Mouse (Mus musculus): Measurements from ENCODE around the gene 1810009A15Rik. TPM values are rescaled to one million over a fixed set of nuclear protein-coding genes. Genes with fewer than 3 reads are reported as not detected.

Gene 1810009A15Rik
- polyA plus RNA-seq, 1 experiment from 2014 or later = 44.3 TPM

DNA sequence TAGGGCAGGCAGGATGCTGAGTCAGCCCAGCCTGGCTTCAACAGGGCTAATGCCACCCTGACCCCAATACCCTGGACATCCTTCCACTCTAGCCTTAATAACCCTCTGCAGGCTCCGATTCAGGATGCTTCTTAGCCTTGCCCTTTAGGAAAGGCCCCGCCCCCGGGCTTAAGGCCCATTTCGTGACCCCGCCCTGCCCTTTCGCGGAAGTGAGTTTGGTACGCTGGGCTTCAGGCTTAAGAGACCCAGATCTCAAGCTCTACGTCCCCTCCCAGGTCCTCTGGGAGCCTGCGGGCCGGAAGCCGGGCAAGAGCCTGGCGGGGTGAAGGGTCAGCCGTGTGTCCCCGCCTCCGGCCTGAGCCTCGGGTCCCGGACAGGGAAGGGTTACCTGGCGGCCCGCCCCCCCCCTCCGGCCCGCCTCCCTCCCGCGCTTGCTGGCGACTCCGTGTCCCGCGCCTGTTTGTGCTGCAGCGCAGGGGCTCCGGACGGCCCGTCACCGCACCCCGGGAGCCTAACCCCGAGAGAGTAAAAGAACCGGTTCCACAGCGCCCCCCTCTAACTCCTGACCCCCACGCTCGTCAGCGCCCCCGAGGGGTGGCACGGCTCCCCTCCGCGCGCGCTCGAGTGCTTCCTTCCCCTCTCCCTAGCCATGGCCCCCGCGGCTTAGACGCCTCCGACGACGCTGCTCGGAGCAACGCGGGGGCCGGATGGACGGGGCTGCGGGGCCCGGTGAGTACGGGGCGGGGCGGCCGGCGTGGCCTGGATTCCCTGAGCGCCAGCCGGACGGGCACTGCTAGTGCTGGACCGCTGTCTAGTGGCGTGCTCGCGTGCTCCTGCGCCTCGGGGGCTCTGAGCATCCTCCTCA lies 40.8 kb downstream of the 1810009A15Rik start, which contains the start of the genes Rom1 and Eml3:
Gene Rom1, minus strand, starts transcription at position 133 of the 865 bp plus-strand sequence.
Gene Eml3, plus strand, starts transcription at position 329 of the 865 bp plus-strand sequence.
- peak within 1 kb of the TSS; percentile 57 for H3K4me3 ChIP-seq (ENCODE audit: low read length)
- H3K27ac ChIP-seq (ENCODE audit: low read depth, low read length) = peak within 1 kb of the TSS; percentile 55; the same call in 1 of the 2 replicates
- 0 out of 2 replicates have a peak, but pooled peaks cover 2% of the 10 kb centered on the region for H3K27me3 ChIP-seq (replicated peaks; ENCODE audit: control insufficient read depth, insufficient read depth, low read length)
- H3K4me1 ChIP-seq (ENCODE audit: control insufficient read depth, insufficient read depth, low read depth, low read length) = peaks cover 8% of the 10 kb centered on the region
- H3K4me2 ChIP-seq (ENCODE audit: low read length) = peak within 1 kb of the TSS; percentile 72
- peak within 1 kb of the TSS; percentile 73 for H3K9ac ChIP-seq (ENCODE audit: low read depth, low read length)
- WGBS = under 1% methylated on average over 66 of the region's 74 CpGs
- no peaks in the 10 kb centered on the region for H3K9me3 ChIP-seq (ENCODE audit: control insufficient read depth, low read length)
- peak; percentile 59 for ATAC-seq
- peaks cover 14% of the 10 kb centered on the region for H3K36me3 ChIP-seq (ENCODE audit: control insufficient read depth, insufficient read depth, low read length)

DNA sequence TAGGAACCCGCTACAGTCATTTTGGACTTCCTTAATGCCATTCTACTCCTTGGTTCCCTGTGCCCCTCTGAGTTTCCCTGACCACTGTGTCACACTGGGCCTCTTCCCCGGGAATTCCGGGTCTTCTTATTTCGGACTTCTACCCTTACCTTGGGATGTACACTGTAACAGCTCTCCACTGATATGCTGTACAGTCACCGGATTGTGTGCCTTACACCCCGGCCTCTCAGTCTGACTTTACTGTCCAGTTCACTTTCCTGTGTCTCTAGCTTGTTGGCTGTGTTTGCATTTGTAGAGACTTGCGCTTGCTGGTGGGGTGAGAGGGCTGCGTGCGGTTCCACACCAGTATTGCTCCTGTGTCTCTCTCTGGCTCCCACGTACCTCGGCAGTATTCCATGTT lies 41.5 kb downstream of the 1810009A15Rik start:
- 0 out of 2 replicates have a peak, but pooled peaks cover 2% of the 10 kb centered on the region for H3K27me3 ChIP-seq (replicated peaks; ENCODE audit: control insufficient read depth, insufficient read depth, low read length)
- peaks cover 8% of the 10 kb centered on the region for H3K4me1 ChIP-seq (ENCODE audit: control insufficient read depth, insufficient read depth, low read depth, low read length)
- peak overlapping the region; percentile 73 for H3K9ac ChIP-seq (ENCODE audit: low read depth, low read length)
- no peaks in the 10 kb centered on the region for H3K9me3 ChIP-seq (ENCODE audit: control insufficient read depth, low read length)
- H3K27ac ChIP-seq (ENCODE audit: low read depth, low read length) = no peak overlapping the region
- WGBS = 17% methylated on average over 11 of the region's 11 CpGs
- H3K4me3 ChIP-seq (ENCODE audit: low read length) = peak overlapping the region; percentile 57
- H3K4me2 ChIP-seq (ENCODE audit: low read length) = peak overlapping the region; percentile 72
- peaks cover 14% of the 10 kb centered on the region for H3K36me3 ChIP-seq (ENCODE audit: control insufficient read depth, insufficient read depth, low read length)
- no peak for ATAC-seq

DNA sequence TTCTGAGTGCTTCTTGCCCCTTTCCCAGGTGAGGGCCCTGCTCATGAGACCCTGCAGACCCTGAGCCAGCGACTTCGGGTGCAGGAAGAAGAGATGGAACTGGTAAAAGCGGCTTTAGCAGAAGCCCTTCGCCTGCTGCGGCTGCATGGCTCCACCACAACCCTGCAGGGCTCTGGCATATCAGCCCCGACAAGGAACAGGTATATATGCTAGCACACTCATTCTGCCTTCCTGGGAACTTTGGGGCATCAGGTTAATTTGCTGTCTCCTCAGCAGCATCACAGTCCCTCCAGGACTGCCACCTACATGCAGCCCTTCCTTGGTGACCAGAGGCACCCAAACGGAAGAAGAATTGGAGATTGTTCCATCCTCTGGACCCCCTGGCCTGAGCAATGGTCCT lies 42.1 kb downstream of the 1810009A15Rik start:
- Histone ChIP-seq H3K4me3 (ENCODE audit: low read length) (no peak overlapping the region), H3K27me3 (replicated peaks; ENCODE audit: control insufficient read depth, insufficient read depth, low read length) (0 out of 2 replicates have a peak, but pooled peaks cover 2% of the 10 kb centered on the region), H3K36me3 (ENCODE audit: control insufficient read depth, insufficient read depth, low read length) (peaks cover 11% of the 10 kb centered on the region), H3K4me1 (ENCODE audit: control insufficient read depth, insufficient read depth, low read depth, low read length) (peaks cover 8% of the 10 kb centered on the region), H3K4me2 (ENCODE audit: low read length) (no peak overlapping the region; the same call in 1 of the 2 replicates), H3K9ac (ENCODE audit: low read depth, low read length) (no peak overlapping the region), H3K9me3 (ENCODE audit: control insufficient read depth, low read length) (no peaks in the 10 kb centered on the region), H3K27ac (ENCODE audit: low read depth, low read length) (no peak overlapping the region)
- WGBS = 82% methylated on average over 7 of the region's 7 CpGs
- no peak for ATAC-seq

DNA sequence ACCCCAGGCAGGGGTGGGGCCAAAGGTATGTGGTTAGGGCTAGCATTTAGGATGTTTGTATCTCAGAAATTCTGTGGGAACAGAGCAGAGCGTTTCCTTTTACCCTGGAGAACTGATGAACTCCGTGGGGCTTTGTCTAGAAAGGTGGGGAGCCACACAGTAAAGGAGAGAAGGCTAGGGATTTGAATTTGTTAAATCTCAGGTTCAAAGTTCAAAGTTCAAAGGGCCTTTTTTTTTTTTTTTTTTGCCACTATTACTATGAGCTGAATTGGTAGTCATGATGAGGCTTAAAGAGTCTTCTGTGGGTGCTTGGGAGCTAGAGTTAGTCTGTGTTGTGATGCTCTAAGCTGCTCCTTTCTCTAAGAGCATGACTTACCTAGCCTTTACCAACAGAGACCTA lies 48.1 kb downstream of the 1810009A15Rik start:
- Histone ChIP-seq H3K9ac (ENCODE audit: low read depth, low read length) (no peak overlapping the region), H3K27ac (ENCODE audit: low read depth, low read length) (no peak overlapping the region), H3K36me3 (ENCODE audit: control insufficient read depth, insufficient read depth, low read length) (no peaks in the 10 kb centered on the region; the same call in 1 of the 2 replicates), H3K4me3 (ENCODE audit: low read length) (no peak overlapping the region), H3K9me3 (ENCODE audit: control insufficient read depth, low read length) (no peaks in the 10 kb centered on the region), H3K4me2 (ENCODE audit: low read length) (no peak overlapping the region), H3K4me1 (ENCODE audit: control insufficient read depth, insufficient read depth, low read depth, low read length) (peaks cover 6% of the 10 kb centered on the region), H3K27me3 (replicated peaks; ENCODE audit: control insufficient read depth, insufficient read depth, low read length) (no peaks in the 10 kb centered on the region)
- no peak for ATAC-seq
- 89% methylated on average over 2 of the region's 2 CpGs for WGBS

Small RNAs within 50 kb of the gene (microRNA-seq; reads per million reads assigned to microRNA genes)
- gene Mir5136 = not detected

Other genes starting within 250 kb of the 1810009A15Rik start
- gene Chrm1, start 225.1 kb upstream of the 1810009A15Rik start, polyA plus RNA-seq (2015; fragmentation: Nextera tagmentation; extraction: Ambion mirVana) = 0.66 and 0.72 TPM in 2 replicates
- 183 and 191 TPM in 2 replicates for gene Slc3a2, start 165.5 kb upstream of the 1810009A15Rik start, polyA plus RNA-seq (2015; fragmentation: Nextera tagmentation; extraction: Ambion mirVana)
- 89.6 and 92.0 TPM in 2 replicates for gene Wdr74, start 153.0 kb upstream of the 1810009A15Rik start, polyA plus RNA-seq (2015; fragmentation: Nextera tagmentation; extraction: Ambion mirVana)
- 1.5 and 1.6 TPM in 2 replicates for gene 1700092M07Rik, start 148.1 kb upstream of the 1810009A15Rik start, polyA plus RNA-seq (2015; fragmentation: Nextera tagmentation; extraction: Ambion mirVana)
- 109 and 119 TPM in 2 replicates for gene Stx5a, start 147.4 kb upstream of the 1810009A15Rik start, polyA plus RNA-seq (2015; fragmentation: Nextera tagmentation; extraction: Ambion mirVana)
- gene Nxf1, start 131.8 kb upstream of the 1810009A15Rik start, polyA plus RNA-seq (2015; fragmentation: Nextera tagmentation; extraction: Ambion mirVana) = 120 and 140 TPM in 2 replicates
- 200 and 220 TPM in 2 replicates for gene Tmem223, start 117.9 kb upstream of the 1810009A15Rik start, polyA plus RNA-seq (2015; fragmentation: Nextera tagmentation; extraction: Ambion mirVana)
- 30.4 and 32.1 TPM in 2 replicates for gene Tmem179b, start 114.4 kb upstream of the 1810009A15Rik start, polyA plus RNA-seq (2015; fragmentation: Nextera tagmentation; extraction: Ambion mirVana)
- gene Taf6l, start 102.4 kb upstream of the 1810009A15Rik start, polyA plus RNA-seq (2015; fragmentation: Nextera tagmentation; extraction: Ambion mirVana) = 31.7 and 33.1 TPM in 2 replicates
- gene Polr2g, start 90.3 kb upstream of the 1810009A15Rik start, polyA plus RNA-seq (2015; fragmentation: Nextera tagmentation; extraction: Ambion mirVana) = 136 and 147 TPM in 2 replicates
- gene Zbtb3, start 86.3 kb upstream of the 1810009A15Rik start, polyA plus RNA-seq (2015; fragmentation: Nextera tagmentation; extraction: Ambion mirVana) = 8.0 and 8.1 TPM in 2 replicates
- 51.6 and 54.3 TPM in 2 replicates for gene Ttc9c, start 69.5 kb upstream of the 1810009A15Rik start, polyA plus RNA-seq (2015; fragmentation: Nextera tagmentation; extraction: Ambion mirVana)
- gene Hnrnpul2, start 68.8 kb upstream of the 1810009A15Rik start, polyA plus RNA-seq (2015; fragmentation: Nextera tagmentation; extraction: Ambion mirVana) = 5.1 and 5.8 TPM in 2 replicates
- not detected in 2 replicates for gene AC129217.1, start 59.1 kb upstream of the 1810009A15Rik start, polyA plus RNA-seq (2015; fragmentation: Nextera tagmentation; extraction: Ambion mirVana)
- gene Bscl2, start 51.4 kb upstream of the 1810009A15Rik start, polyA plus RNA-seq (2015; fragmentation: Nextera tagmentation; extraction: Ambion mirVana) = 117 TPM in 2 replicates
- gene Gng3, start 49.7 kb upstream of the 1810009A15Rik start, polyA plus RNA-seq (2015; fragmentation: Nextera tagmentation; extraction: Ambion mirVana) = 477 and 526 TPM in 2 replicates
- 0.94 and 1.2 TPM in 2 replicates for gene Lrrn4cl, start 38.1 kb upstream of the 1810009A15Rik start, polyA plus RNA-seq (2015; fragmentation: Nextera tagmentation; extraction: Ambion mirVana)
- 147 and 151 TPM in 2 replicates for gene Ubxn1, start 17.4 kb upstream of the 1810009A15Rik start, polyA plus RNA-seq (2015; fragmentation: Nextera tagmentation; extraction: Ambion mirVana)
- 58.5 and 61.5 TPM in 2 replicates for gene Uqcc3, start 7.9 kb upstream of the 1810009A15Rik start, polyA plus RNA-seq (2015; fragmentation: Nextera tagmentation; extraction: Ambion mirVana)
- gene Lbhd1, start 5.1 kb upstream of the 1810009A15Rik start, polyA plus RNA-seq (2015; fragmentation: Nextera tagmentation; extraction: Ambion mirVana) = 27.5 and 35.0 TPM in 2 replicates
- not detected in 2 replicates for gene Gm49403, start 4.9 kb upstream of the 1810009A15Rik start, polyA plus RNA-seq (2015; fragmentation: Nextera tagmentation; extraction: Ambion mirVana)
- gene Gm49416, start 73 bp downstream of the 1810009A15Rik start, polyA plus RNA-seq (2015; fragmentation: Nextera tagmentation; extraction: Ambion mirVana) = not detected in 2 replicates
- gene Ints5, start 4.2 kb downstream of the 1810009A15Rik start, polyA plus RNA-seq (2015; fragmentation: Nextera tagmentation; extraction: Ambion mirVana) = 31.1 and 35.2 TPM in 2 replicates
- 72.1 and 84.5 TPM in 2 replicates for gene Ganab, start 9.2 kb downstream of the 1810009A15Rik start, polyA plus RNA-seq (2015; fragmentation: Nextera tagmentation; extraction: Ambion mirVana)
- gene B3gat3, start 31.5 kb downstream of the 1810009A15Rik start, polyA plus RNA-seq (2015; fragmentation: Nextera tagmentation; extraction: Ambion mirVana) = 98.3 and 99.5 TPM in 2 replicates
- 2.9 and 3.0 TPM in 2 replicates for gene Rom1, start 40.5 kb downstream of the 1810009A15Rik start, polyA plus RNA-seq (2015; fragmentation: Nextera tagmentation; extraction: Ambion mirVana)
- gene Eml3, start 40.7 kb downstream of the 1810009A15Rik start, polyA plus RNA-seq (2015; fragmentation: Nextera tagmentation; extraction: Ambion mirVana) = 10.3 and 11.3 TPM in 2 replicates
- 91.3 and 103 TPM in 2 replicates for gene Mta2, start 53.0 kb downstream of the 1810009A15Rik start, polyA plus RNA-seq (2015; fragmentation: Nextera tagmentation; extraction: Ambion mirVana)
- gene Tut1, start 65.0 kb downstream of the 1810009A15Rik start, polyA plus RNA-seq (2015; fragmentation: Nextera tagmentation; extraction: Ambion mirVana) = 23.9 and 26.3 TPM in 2 replicates
- gene Eef1g, start 78.2 kb downstream of the 1810009A15Rik start, polyA plus RNA-seq (2015; fragmentation: Nextera tagmentation; extraction: Ambion mirVana) = 284 and 301 TPM in 2 replicates
- 3.5 and 4.8 TPM in 2 replicates for gene Ahnak, start 100.4 kb downstream of the 1810009A15Rik start, polyA plus RNA-seq (2015; fragmentation: Nextera tagmentation; extraction: Ambion mirVana)
- gene Scgb1a1, start 199.1 kb downstream of the 1810009A15Rik start, polyA plus RNA-seq (2015; fragmentation: Nextera tagmentation; extraction: Ambion mirVana) = not detected in 2 replicates
- 34.1 and 44.9 TPM in 2 replicates for gene Asrgl1, start 246.8 kb downstream of the 1810009A15Rik start, polyA plus RNA-seq (2015; fragmentation: Nextera tagmentation; extraction: Ambion mirVana)